Mouse (Mus musculus) neural tube, embryonic 11.5 days (tissue): ENCODE data around the gene Lhfpl4. TPM values are rescaled to one million over a fixed set of nuclear protein-coding genes. Genes with fewer than 3 reads are reported as not detected.

ENCODE experiments used
- polyA plus RNA-seq: library from polyadenylated mRNA; unstranded; fragments of >200 nt; fragmentation: Nextera tagmentation; extraction: Ambion mirVana; gene quantifications from 2 replicates; pipeline ENCODE4 v1.2.1, GENCODE M21; 2014

Lhfpl4 gene
- polyA plus RNA-seq, 1 experiment from 2014 or later, result 6.7 TPM

Other genes starting within 250 kb of the Lhfpl4 start
- gene Srgap3, start 248.1 kb downstream of the Lhfpl4 start, polyA plus RNA-seq, result 37.4 and 42.0 TPM in 2 replicates
- gene Thumpd3, start 149.2 kb downstream of the Lhfpl4 start, polyA plus RNA-seq, result 50.4 and 52.9 TPM in 2 replicates
- 74.9 and 78.5 TPM in 2 replicates for gene Setd5, start 118.0 kb downstream of the Lhfpl4 start, polyA plus RNA-seq
- 47.4 and 53.5 TPM in 2 replicates for gene Mtmr14, start 42.5 kb upstream of the Lhfpl4 start, polyA plus RNA-seq
- 0.08 and 0.18 TPM in 2 replicates for gene Cpne9, start 86.9 kb upstream of the Lhfpl4 start, polyA plus RNA-seq
- 27.1 and 28.4 TPM in 2 replicates for gene Brpf1, start 111.8 kb upstream of the Lhfpl4 start, polyA plus RNA-seq
- gene Ogg1, start 131.6 kb upstream of the Lhfpl4 start, polyA plus RNA-seq, result 13.1 and 14.0 TPM in 2 replicates
- 50.8 and 56.0 TPM in 2 replicates for gene Camk1, start 148.6 kb upstream of the Lhfpl4 start, polyA plus RNA-seq
- 56.3 and 60.7 TPM in 2 replicates for gene Tada3, start 182.5 kb upstream of the Lhfpl4 start, polyA plus RNA-seq
- 202 and 215 TPM in 2 replicates for gene Arpc4, start 182.7 kb upstream of the Lhfpl4 start, polyA plus RNA-seq
- gene Ttll3, start 193.9 kb upstream of the Lhfpl4 start, polyA plus RNA-seq, result 3.4 and 4.3 TPM in 2 replicates
- gene Rpusd3, start 224.0 kb upstream of the Lhfpl4 start, polyA plus RNA-seq, result 27.7 and 27.9 TPM in 2 replicates
- gene Cidec, start 240.4 kb upstream of the Lhfpl4 start, polyA plus RNA-seq, result 0.19 TPM in 1 of 2 replicates, not detected in the other
- 74.7 and 75.9 TPM in 2 replicates for gene Jagn1, start 247.2 kb upstream of the Lhfpl4 start, polyA plus RNA-seq